Mouse (Mus musculus) layer of hippocampus, postnatal 36 days (tissue): ENCODE measurements at regions not wholly inside any gene's neighbourhood (a gene's known extent, or its start where the extent isn't known, plus 50 kb on each side); places are given as distances from the start of the nearest gene placed in this dataset.

ENCODE experiments used
- DNase-seq, 2 experiments: peaks; one replicate each; pipeline ENCODE4 v3.0.0; 2022

DNA sequence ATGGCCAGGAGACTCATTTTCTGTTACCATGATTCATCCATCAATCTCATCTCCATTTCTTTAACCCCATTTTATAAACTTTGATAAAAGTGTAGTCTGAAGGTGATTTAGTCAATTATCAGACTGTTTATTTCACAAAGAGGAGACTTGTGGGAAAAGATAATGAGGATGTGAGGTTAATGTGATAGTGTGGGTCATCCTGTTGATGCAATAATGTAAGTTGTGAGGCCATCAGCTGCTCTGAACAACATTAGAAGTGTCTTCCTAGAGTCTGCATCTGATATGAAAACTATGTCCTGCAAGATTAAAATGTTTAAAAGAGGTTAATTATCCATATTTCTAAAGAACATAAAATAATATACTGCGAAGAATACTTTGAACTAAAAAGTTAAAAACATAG is 842.8 kb downstream of the Pcdh17 start:
- DNase-seq: no peak

DNA sequence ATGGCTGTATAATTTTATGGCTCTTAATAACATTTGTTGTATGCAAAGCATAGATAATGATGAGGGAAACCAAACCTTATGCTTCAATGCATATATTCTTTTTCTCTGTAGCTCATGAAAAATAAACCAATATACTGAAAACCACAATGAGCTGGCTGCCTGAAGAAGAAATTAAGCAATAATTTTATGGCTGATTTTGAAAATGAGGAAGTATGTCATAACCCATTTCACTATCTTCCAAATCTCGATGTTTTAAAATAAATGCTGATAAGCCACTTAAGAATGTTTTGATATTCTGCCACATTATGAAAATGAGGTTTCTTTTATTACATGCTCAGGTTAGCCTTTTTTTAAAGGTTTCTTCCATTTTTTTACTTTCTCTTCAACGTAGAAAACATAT is 844.1 kb downstream of the Pcdh17 start:
- DNase-seq: no peak

DNA sequence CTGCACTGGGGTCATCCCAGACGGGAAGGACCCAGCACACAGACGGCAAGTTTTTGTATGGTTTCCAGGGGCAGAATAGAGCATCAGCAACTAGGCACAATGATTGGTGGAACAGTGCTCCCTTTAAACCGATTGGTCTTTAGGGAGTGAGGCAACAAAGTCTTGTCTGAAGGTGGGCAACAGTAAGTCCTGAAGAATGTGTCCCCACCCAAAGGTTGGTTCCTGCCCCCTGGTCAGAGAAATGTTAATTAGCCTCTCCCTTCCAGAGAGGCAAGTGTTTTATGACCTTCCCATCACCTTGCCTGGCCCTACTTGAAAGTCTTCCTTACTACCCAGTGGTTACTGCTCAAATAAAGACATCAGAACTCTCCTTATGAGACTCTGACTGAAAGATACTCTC is 855.6 kb downstream of the Pcdh17 start:
- no peak for DNase-seq

DNA sequence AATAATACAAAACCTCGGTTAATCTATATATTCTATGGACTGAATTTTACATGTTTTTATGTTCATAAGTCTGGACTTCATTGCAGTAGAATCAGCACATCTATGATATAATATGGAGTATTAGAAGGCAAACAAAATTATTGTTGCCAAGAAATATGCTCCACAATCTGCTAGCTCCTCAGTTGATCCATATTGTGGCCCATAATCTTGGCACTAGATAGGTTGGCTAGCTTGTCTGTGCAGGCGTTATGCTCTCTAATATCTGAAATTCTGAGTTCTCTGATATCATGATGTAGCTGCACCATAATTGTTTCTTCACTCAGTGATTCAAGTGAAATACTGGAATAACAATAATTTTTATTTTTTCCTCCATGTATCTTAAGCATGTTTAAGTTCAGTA is 877.3 kb downstream of the Pcdh17 start:
- DNase-seq: no peak

DNA sequence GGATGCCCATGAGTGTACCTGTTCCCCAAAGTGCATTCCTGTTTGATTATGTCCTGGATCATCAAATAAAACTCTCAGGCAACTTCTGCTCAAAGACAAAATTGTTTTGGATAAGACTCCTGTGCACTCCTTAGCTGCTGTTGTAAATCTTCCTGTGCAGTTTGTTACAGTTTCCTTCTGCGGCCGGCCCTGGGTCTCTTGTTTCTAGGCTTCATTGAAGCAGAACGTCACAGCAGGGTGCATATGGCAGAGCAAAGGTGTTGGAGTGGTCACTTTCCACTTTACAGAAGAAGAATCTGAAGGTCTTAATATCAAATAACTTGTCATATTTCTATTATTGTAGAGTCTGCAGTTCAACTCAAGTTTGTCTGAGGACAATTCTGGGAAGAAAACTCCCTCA is 889.9 kb downstream of the Pcdh17 start:
- no peak for DNase-seq

DNA sequence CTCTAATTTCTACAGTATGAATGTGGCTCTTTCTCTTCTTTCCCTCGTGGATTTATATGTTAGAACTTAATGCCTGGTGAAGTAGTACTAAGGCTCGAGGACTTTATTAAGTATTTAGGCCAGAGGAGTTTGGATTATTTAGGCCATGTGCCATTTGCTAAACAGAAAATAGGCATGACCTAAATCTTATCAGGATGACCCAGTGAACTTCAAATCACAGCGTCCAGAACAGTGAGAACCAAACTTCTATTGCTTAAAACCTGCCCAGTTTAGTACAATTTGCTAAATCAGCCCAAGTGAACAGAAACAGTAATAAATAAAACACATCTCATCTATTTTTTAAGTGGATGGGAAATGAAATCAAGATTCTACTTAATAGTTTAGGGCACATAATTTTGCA is 893.8 kb downstream of the Pcdh17 start:
- no peak for DNase-seq

DNA sequence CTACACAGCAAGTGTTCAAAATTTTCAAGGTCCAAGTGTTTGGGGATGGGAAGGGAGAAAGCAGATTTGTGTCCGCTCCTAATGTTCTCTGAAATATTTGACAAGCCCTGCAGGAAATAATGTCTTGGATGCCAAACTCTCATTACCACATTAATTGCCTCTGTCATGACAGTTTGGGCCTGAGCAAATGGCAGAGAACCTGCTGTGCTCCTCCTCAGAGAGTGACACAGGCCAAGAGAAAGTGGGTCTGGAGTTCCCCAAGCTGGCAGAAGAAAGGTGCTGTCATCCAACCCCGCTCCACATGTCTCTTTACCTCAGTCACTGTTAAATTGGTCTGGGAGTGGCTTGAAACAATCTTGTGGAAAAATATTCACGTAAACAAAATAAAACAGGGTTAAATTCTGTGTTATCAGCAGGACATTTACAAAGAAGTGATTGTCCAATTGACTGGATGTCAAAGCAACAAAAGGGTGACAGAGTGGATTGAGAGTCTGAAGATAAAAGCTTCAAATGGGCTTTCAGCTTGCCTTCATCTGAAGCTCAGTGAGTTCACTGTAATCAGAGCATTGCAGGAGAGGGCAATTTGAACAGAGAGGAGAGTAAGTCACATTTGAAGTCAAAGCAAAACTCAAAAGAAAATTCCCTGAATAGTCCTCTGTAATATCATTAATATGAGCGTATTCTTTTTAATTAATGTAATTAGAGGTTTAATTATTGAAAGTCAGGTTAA is 911.4 kb downstream of the Pcdh17 start:
- DNase-seq: peak in 1 of 2 experiments; percentile 0

DNA sequence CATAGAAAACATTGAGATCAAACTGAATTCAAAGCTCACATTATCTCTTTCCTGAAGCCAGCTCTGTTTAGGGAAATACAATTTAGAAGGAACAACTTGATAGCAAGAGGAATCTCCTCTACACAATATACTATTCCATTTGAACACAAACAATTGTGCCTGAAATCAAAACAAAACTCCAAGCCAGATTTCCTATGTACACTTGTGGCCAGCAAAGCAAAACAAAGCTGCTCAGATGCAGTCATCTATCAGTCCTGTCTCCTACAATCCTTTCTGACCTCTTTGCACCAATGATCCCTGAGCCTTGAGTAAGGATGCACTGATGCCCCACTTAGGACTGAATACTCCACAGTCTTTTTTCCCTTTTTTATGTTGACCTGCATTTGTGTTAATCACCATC is 920.2 kb downstream of the Pcdh17 start:
- no peak for DNase-seq

DNA sequence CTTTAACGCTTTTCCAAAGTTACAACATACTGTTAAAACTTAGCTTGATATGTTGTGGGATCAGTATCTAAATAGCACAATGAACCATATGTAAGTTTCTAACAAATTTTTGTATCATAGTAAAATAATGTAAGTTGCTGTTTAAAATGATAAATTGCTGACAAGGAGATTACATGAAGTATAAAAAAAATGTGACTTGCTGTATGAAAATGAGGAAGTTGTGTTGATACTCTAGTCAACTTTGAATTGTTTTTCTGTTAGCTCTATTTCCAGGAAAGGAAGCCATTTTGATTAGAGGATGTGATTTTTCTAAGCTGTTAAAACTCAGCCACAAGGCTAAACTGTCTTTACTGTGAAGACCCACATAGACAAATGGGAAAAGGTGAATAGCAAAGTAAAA is 929.9 kb downstream of the Pcdh17 start:
- no peak for DNase-seq

DNA sequence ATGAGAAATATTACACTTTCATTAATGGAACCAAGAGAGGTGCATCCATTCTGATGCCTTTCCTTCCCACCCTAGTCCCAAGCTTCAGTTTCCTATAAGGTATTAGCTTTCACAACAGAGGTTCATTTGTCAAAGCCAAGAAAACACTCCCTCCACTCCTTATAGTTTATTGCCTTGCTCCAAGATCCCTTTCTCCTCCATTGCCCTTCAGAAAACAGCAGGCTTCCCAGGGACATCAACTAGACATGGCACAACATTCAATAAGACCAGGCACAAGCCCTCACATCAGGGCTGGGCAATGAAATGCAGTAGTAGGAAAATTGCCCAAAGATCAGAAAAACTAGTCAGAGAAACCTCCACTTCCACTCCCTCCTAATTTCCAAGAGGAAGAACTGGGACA is 960.3 kb downstream of the Pcdh17 start:
- DNase-seq: no peak
